ENCODE assay signal across 8 mouse cellular contexts in the genomic region with DNA sequence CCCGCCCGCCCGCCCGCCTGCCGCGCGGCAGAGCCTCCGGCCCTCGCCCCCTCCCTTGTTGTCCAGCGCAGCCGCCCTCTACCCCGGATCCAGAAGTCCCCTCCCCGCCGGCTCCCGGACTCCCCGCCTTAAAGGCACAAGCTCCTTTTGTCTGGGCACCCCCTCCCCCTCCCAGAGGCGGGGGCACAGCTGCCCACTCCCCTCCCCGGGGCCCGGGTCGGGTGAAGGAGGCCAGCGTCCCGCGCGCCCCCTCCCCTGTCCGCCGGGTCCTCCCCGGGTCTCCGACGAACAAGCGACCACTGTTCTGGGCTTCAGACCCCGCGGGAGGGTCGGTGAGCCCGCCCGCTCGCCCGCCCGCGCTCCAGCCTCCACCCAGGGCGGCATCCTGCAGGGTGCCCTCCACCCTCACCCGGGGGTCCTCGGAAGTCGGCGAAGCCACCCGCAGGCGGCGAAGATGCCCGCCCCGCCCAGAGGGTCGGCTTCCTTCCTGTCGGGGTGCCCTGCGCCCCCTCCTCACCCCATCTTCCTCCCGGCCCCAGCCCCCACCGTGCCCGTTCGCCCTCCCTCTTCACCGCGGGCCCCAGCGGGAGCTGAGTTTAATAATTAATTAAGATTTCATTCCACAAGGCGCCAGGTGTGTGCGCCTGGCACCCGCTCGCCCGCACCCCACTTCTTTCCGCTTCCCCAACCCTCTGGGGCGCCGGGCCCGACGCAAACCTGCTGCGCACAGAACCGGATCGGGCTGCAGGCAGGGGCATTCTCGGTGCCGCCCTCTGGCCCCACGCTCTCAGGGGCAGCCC. TPM values are rescaled to one million over a fixed set of nuclear protein-coding genes. Genes with fewer than 3 reads are reported as not detected.
A peak's percentile ranks its signal among the peaks of the same experiment; 100 is the strongest.
DNase-seq lines count a peak whose midpoint lies in the region; ATAC-seq and TF ChIP-seq lines count a peak whose summit lies in the region.

A gene (minus strand): TSS at position 746 of the 800 bp plus-strand sequence.

- WGBS in lung, adult 2 months = 2% methylated on average over 71 of the region's 75 CpGs

- intact Hi-C loops in heart, postnatal 36 days (cut with DNase I) = no loop called here

- peak within 1 kb of the TSS; percentile 97 for H3K27ac ChIP-seq in layer of hippocampus, adult 2 months

- no peak for TF ChIP-seq CTCF in layer of hippocampus, adult 2 months (conservative IDR thresholded peaks at IDR 0.05)
- TF ChIP-seq CTCF in lung, adult 2 months (IDR thresholded peaks at IDR 0.05; ENCODE audit: insufficient read depth, low read length) = no peak

- ATAC-seq in frontal cortex, adult (ENCODE audit: low TSS enrichment) = peak; percentile 76

- H3K4me1 ChIP-seq in lung, adult 2 months (ENCODE audit: control insufficient read depth, insufficient read depth, low read length) = peaks cover 6% of the 10 kb centered on the region; the same call in 1 of the 2 replicates

- H3K4me3 ChIP-seq in layer of hippocampus, adult 2 months = peak within 1 kb of the TSS; percentile 92
- peak within 1 kb of the TSS; percentile 63 for H3K4me3 ChIP-seq in lung, adult 2 months (replicated peaks; ENCODE audit: extremely low read depth, low read depth, low read length)

- peak; percentile 32; the same call in 1 of the 2 replicates for TF ChIP-seq POLR2A in lung, adult 2 months (IDR thresholded peaks at IDR 0.05; ENCODE audit: borderline replicate concordance, extremely low read depth, low read depth, low read length)

- DNase-seq in MN1 (ENCODE audit: low spot score) = peak; percentile 84
- peak; percentile 81 for DNase-seq in cerebellum, adult 9-11 months
- DNase-seq in heart, postnatal 36 days = peak; percentile 77 to 85
- peak; percentile 68 to 80 for DNase-seq in layer of hippocampus, adult 2 months (ENCODE audit: low spot score in 2 of 2)
- peak; percentile 75 for DNase-seq in lung, adult 2 months
- peak; percentile 73 for DNase-seq in ovary, adult 18-20 months (ENCODE audit: low spot score)
- DNase-seq in thymus, postnatal 14 days = peak; percentile 89

RNA-seq across cellular contexts. Expression of the gene that starts here (rescaled TPM):
- 100 to 1,000 TPM; 207 TPM for total RNA-seq in heart, postnatal 36 days (2021)
- 10 to 100 TPM; 49.6 to 52.4 TPM for total RNA-seq in layer of hippocampus, adult 2 months (2021)
- polyA plus RNA-seq in lung, adult 2 months (2012; rRNA removed) = 52.3 and 62.8 TPM in 2 replicates

Comparison
In these comparisons a context has a peak if more than half of its experiments do, and no peak if none do; other contexts are left out.
1. Peak in every context shown above with its lines: DNase-seq, ATAC-seq, H3K4me3 ChIP-seq and H3K27ac ChIP-seq.